Mouse (Mus musculus) thymus, adult 2 months (tissue): Measurements from ENCODE around the gene Spdef.

Source experiments
- CTCF ChIP-seq: fragments of 200-500 bp; IDR thresholded peaks from 2 replicates; pipeline ENCODE4 v1.5.1; 2012; ENCODE audit warnings: mild to moderate bottlenecking, control low read depth, low read length, moderate library complexity, borderline replicate concordance; ENCODE audit not compliant: control insufficient read depth, poor library complexity, insufficient read depth; ENCODE audit errors: extremely low read depth
- POLR2A ChIP-seq: fragments of 200-500 bp; IDR thresholded peaks from 2 replicates; pipeline ENCODE4 v1.6.1; 2012; ENCODE audit warnings: mild to moderate bottlenecking, low read length, control low read depth, moderate library complexity; ENCODE audit not compliant: control insufficient read depth, poor library complexity, insufficient read depth; ENCODE audit errors: extremely low read depth

- TF ChIP-seq CTCF (no peak), POLR2A (no peak)
Measured at GRCm38 (mm10) chr17:27748123-27748522, 19.4 kb upstream of the Spdef start.
